ENCODE assay signal across 13 mouse cellular contexts in the genomic region with DNA sequence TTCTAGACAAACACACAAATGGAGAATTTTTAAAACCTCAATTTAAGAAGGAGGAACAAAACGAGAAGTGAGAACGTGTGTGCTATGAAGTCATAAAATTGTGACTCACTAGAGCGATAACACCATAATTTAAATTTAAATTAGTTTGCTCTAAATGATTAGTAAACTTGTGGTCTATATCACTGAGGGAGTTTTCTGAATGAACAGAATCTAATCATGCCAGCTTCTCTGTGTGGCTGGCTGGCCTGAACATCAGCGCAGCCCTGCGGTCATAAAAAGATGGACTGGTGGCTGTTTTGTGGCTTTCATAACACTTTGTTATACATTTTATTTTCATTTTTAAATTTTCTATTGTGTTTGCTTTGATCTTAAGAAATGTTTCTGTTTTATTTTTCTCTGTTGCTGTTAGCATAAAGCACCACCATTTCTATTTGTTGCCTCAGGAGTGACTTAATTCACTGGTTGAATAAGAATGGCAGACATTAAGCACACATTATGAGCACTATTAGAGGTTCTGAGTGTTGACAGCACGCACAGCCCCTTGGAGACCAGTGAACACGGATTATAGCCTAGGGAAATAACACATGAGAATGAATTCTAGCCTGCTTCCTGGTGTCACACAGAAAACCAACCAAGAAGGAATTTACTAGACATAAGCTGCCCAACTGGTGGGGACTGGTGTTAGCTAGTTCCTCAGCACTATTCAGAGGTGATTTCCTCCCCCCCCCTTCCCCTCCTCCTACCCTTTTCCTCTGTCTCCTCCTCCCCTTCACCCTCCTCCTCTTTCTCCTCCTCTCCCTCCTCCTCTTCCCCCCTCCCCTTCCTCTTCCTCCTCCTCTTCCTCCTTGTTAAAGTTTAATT. TPM values are rescaled to one million over a fixed set of nuclear protein-coding genes. Genes with fewer than 3 reads are reported as not detected.
DNase-seq lines count a peak whose midpoint lies in the region; ATAC-seq and TF ChIP-seq lines count a peak whose summit lies in the region.
"Had no signal": no experiment of that assay in that cellular context is flagged by ENCODE, and none has a peak within 500 bp of the region (broad histone marks: within the 10 kb centered on the region; RNA-seq: fewer than 3 reads in every experiment).

No protein-coding gene starts in this region.

- no peaks in the 10 kb centered on the region for H3K36me3 ChIP-seq in liver, postnatal 0 days (replicated peaks; ENCODE audit: insufficient read depth, low read length)
- no peaks in the 10 kb centered on the region for H3K36me3 ChIP-seq in hindbrain, postnatal 0 days (ENCODE audit: insufficient read depth, low read length)
- no peaks in the 10 kb centered on the region for H3K36me3 ChIP-seq in neural tube, embryonic 12.5 days
- H3K36me3 ChIP-seq in thymus, adult 2 months (ENCODE audit: control insufficient read depth, insufficient read depth, low read length): no peaks in the 10 kb centered on the region
- H3K36me3 ChIP-seq: embryonic facial prominence, embryonic 12.5 days; G1E; limb, embryonic 15.5 days had no signal

- no peaks in the 10 kb centered on the region for H3K9me3 ChIP-seq in liver, postnatal 0 days (ENCODE audit: low read length)
- no peaks in the 10 kb centered on the region for H3K9me3 ChIP-seq in hindbrain, postnatal 0 days (ENCODE audit: low read length)
- H3K9me3 ChIP-seq in neural tube, embryonic 12.5 days: no peaks in the 10 kb centered on the region
- H3K9me3 ChIP-seq: embryonic facial prominence, embryonic 12.5 days; G1E; limb, embryonic 15.5 days had no signal

- no peak for TF ChIP-seq CTCF in liver, postnatal 0 days (IDR thresholded peaks at IDR 0.05; ENCODE audit: low read depth)
- TF ChIP-seq CTCF in brain, embryonic 14.5 days (IDR thresholded peaks at IDR 0.05; ENCODE audit: borderline replicate concordance, extremely low read depth, insufficient read depth, insufficient read length): no peak
- TF ChIP-seq CTCF in hindbrain, postnatal 0 days (IDR thresholded peaks at IDR 0.05; ENCODE audit: low read depth): no peak
- no peak for TF ChIP-seq CTCF in thymus, adult 2 months (IDR thresholded peaks at IDR 0.05; ENCODE audit: borderline replicate concordance, control insufficient read depth, extremely low read depth, insufficient read depth, low read length, poor library complexity)

- ATAC-seq in liver, postnatal 0 days: no peak
- 0 out of 2 replicates have a peak, but pooled peaks have one; percentile 40 for ATAC-seq in hindbrain, postnatal 0 days
- peak; percentile 66 for ATAC-seq in neural tube, embryonic 12.5 days (ENCODE audit: low FRiP score, low read depth)

- H3K4me1 ChIP-seq in liver, postnatal 0 days (ENCODE audit: insufficient read depth): 0 out of 2 replicates have a peak, but pooled peaks cover 2% of the 10 kb centered on the region
- H3K4me1 ChIP-seq in hindbrain, postnatal 0 days (ENCODE audit: insufficient read depth, low read length): no peaks in the 10 kb centered on the region
- no peaks in the 10 kb centered on the region for H3K4me1 ChIP-seq in neural tube, embryonic 12.5 days
- no peaks in the 10 kb centered on the region for H3K4me1 ChIP-seq in thymus, adult 2 months (replicated peaks; ENCODE audit: control insufficient read depth, insufficient read depth, low read length)
- H3K4me1 ChIP-seq: embryonic facial prominence, embryonic 12.5 days had no signal

- 73% methylated on average over 7 of the region's 7 CpGs for WGBS in liver, postnatal 0 days (ENCODE audit: insufficient replicate concordance)
- 64% methylated on average over 7 of the region's 7 CpGs for WGBS in hindbrain, postnatal 0 days
- whole genome bisulfite sequencing in neural tube, embryonic 12.5 days: 73% methylated on average over 7 of the region's 7 CpGs
- WGBS in thymus, adult 2 months: 85% methylated on average over 7 of the region's 7 CpGs

- TF ChIP-seq POLR2A in brain, embryonic 14.5 days (IDR thresholded peaks at IDR 0.05; ENCODE audit: borderline replicate concordance, extremely low read depth, insufficient read depth, insufficient read length, poor library complexity, severe bottlenecking): no peak
- no peak for TF ChIP-seq POLR2A in thymus, adult 2 months (IDR thresholded peaks at IDR 0.05; ENCODE audit: control insufficient read depth, extremely low read depth, insufficient read depth, low read length, poor library complexity)

- intact Hi-C loops in gastrocnemius, postnatal 36 days (cut with DNase I): no loop called here

- no peak overlapping the region for H3K4me3 ChIP-seq in liver, postnatal 0 days (ENCODE audit: low read depth, low read length)
- H3K4me3 ChIP-seq in hindbrain, postnatal 0 days (ENCODE audit: low read length): no peak overlapping the region
- no peak overlapping the region for H3K4me3 ChIP-seq in neural tube, embryonic 12.5 days
- no peak overlapping the region for H3K4me3 ChIP-seq in thymus, adult 2 months (ENCODE audit: control insufficient read depth, insufficient read depth, low read length)
- H3K4me3 ChIP-seq: embryonic facial prominence, embryonic 12.5 days; limb, embryonic 15.5 days had no signal

- no peak for DNase-seq in liver, postnatal 0 days
- no peak for DNase-seq in liver
- DNase-seq in brain, embryonic 14.5 days (ENCODE audit: low read depth): peak; percentile 55
- peak; percentile 15 for DNase-seq in hindbrain, postnatal 0 days (ENCODE audit: low spot score)
- DNase-seq in thymus, adult 2 months: no peak
- DNase-seq in layer of hippocampus, postnatal 10 days (ENCODE audit: low spot score in 2 of 2): no peak
- DNase-seq in gastrocnemius, postnatal 36 days: no peak
- DNase-seq: lung, postnatal 14 days had no signal

- H3K27me3 ChIP-seq in liver, postnatal 0 days (ENCODE audit: insufficient read depth, low read length): no peaks in the 10 kb centered on the region
- no peaks in the 10 kb centered on the region for H3K27me3 ChIP-seq in hindbrain, postnatal 0 days (ENCODE audit: insufficient read depth, low read length)
- H3K27me3 ChIP-seq in neural tube, embryonic 12.5 days (replicated peaks): no peaks in the 10 kb centered on the region
- no peaks in the 10 kb centered on the region for H3K27me3 ChIP-seq in thymus, adult 2 months (ENCODE audit: control insufficient read depth, insufficient read depth, low read length)
- H3K27me3 ChIP-seq: embryonic facial prominence, embryonic 12.5 days had no signal

- H3K27ac ChIP-seq in liver, postnatal 0 days (ENCODE audit: low read depth): 0 out of 2 replicates have a peak overlapping the region, but pooled peaks have one; percentile 3
- no peak overlapping the region for H3K27ac ChIP-seq in hindbrain, postnatal 0 days
- H3K27ac ChIP-seq in neural tube, embryonic 12.5 days: no peak overlapping the region
- H3K27ac ChIP-seq in thymus, adult 2 months (ENCODE audit: control insufficient read depth, insufficient read depth, low read length): no peak overlapping the region
- H3K27ac ChIP-seq: embryonic facial prominence, embryonic 12.5 days; limb, embryonic 15.5 days had no signal

- no peak overlapping the region for H3K4me2 ChIP-seq in liver, postnatal 0 days (ENCODE audit: low read depth, low read length)
- no peak overlapping the region for H3K4me2 ChIP-seq in hindbrain, postnatal 0 days (ENCODE audit: low read depth, low read length)
- H3K4me2 ChIP-seq in neural tube, embryonic 12.5 days (replicated peaks): no peak overlapping the region
- H3K4me2 ChIP-seq: embryonic facial prominence, embryonic 12.5 days; heart, embryonic 11.5 days; limb, embryonic 15.5 days had no signal

- H3K9ac ChIP-seq in liver, postnatal 0 days (replicated peaks): no peak overlapping the region
- no peak overlapping the region for H3K9ac ChIP-seq in hindbrain, postnatal 0 days (replicated peaks; ENCODE audit: low read length)
- H3K9ac ChIP-seq in neural tube, embryonic 12.5 days: no peak overlapping the region
- H3K9ac ChIP-seq: embryonic facial prominence, embryonic 12.5 days; limb, embryonic 15.5 days had no signal

- TF ChIP-seq EP300 in liver, postnatal 0 days (IDR thresholded peaks at IDR 0.05; ENCODE audit: low read depth): no peak

RNA-seq across cellular contexts. Expression of a gene that starts 44.9 kb away (rescaled TPM):
- polyA plus RNA-seq in liver, postnatal 0 days (2015; fragmentation: Nextera tagmentation; extraction: Ambion mirVana): 0.60 and 0.66 TPM in 2 replicates
- polyA plus RNA-seq in brain, embryonic 14.5 days (2012; rRNA removed): 3.9 and 6.1 TPM in 2 replicates
- 7.3 and 7.9 TPM in 2 replicates for total RNA-seq in hindbrain, postnatal 0 days (2014; rRNA removed)
- polyA plus RNA-seq in hindbrain, postnatal 0 days (2015; fragmentation: Nextera tagmentation; extraction: Ambion mirVana): 2.3 and 2.6 TPM in 2 replicates
- 3.5 TPM in 2 replicates for polyA plus RNA-seq in neural tube, embryonic 12.5 days (2016; fragmentation: Nextera tagmentation; extraction: Ambion mirVana)
- polyA plus RNA-seq in thymus, adult 2 months (2012; rRNA removed): 1.6 and 2.2 TPM in 2 replicates
- total RNA-seq in layer of hippocampus, postnatal 10 days (2021): 10 to 100 TPM; 12.1 TPM
- 10 to 100 TPM; 32.3 to 39.7 TPM for total RNA-seq in gastrocnemius, postnatal 36 days (2021)
- polyA plus RNA-seq: G1E had no signal

Comparison
In these comparisons a context has a peak if more than half of its experiments do, and no peak if none do; other contexts are left out.
1. DNase-seq: peak in brain, embryonic 14.5 days (single experiment) and hindbrain, postnatal 0 days (single experiment); none in liver, postnatal 0 days (single experiment), liver (single experiment), thymus, adult 2 months (single experiment), layer of hippocampus, postnatal 10 days (0 of 2) and gastrocnemius, postnatal 36 days (0 of 2).